Mouse (Mus musculus) CH12.LX (cell line): ENCODE measurements at regions not wholly inside any gene's neighbourhood (a gene's known extent, or its start where the extent isn't known, plus 50 kb on each side); places are given as distances from the start of the nearest gene placed in this dataset.

ENCODE experiments used
- CTCF ChIP-seq, 2 experiments: IDR thresholded peaks in 1 of 2; conservative IDR thresholded peaks in 1 of 2; 2 replicates each; pipeline ENCODE4 v1.5.1; 2011 to 2012; ENCODE audit warnings: low read depth in 2 of 2, low read length in 2 of 2, improper control_type of control experiment in 1 of 2, inconsistent platforms in 1 of 2, mild to moderate bottlenecking in 1 of 2, moderate library complexity in 1 of 2
- IRF4 ChIP-seq: IDR thresholded peaks from 2 replicates; pipeline ENCODE4 v1.6.1; 2014; ENCODE audit warnings: low read depth, mild to moderate bottlenecking, inconsistent platforms, low read length, improper control_type of control experiment
- JUND ChIP-seq: conservative IDR thresholded peaks from 2 replicates; pipeline ENCODE4 v1.6.1; 2011; ENCODE audit warnings: low read depth, low read length, improper control_type of control experiment
- KAT2A ChIP-seq: IDR thresholded peaks from 2 replicates; pipeline ENCODE4 v1.6.1; 2012; ENCODE audit warnings: low read length, improper control_type of control experiment, inconsistent platforms; ENCODE audit not compliant: insufficient replicate concordance
- MAFK ChIP-seq: IDR thresholded peaks from 2 replicates; pipeline ENCODE4 v1.6.1; 2011; ENCODE audit warnings: low read length, improper control_type of control experiment; ENCODE audit not compliant: insufficient replicate concordance
- MAZ ChIP-seq: IDR thresholded peaks from 2 replicates; pipeline ENCODE4 v1.6.1; 2012; ENCODE audit warnings: low read depth, mild to moderate bottlenecking, inconsistent platforms, low read length, improper control_type of control experiment, moderate library complexity
- NELFE ChIP-seq: IDR thresholded peaks from 2 replicates; pipeline ENCODE4 v1.6.1; 2011; ENCODE audit warnings: low read depth, low read length, improper control_type of control experiment
- NRF1 ChIP-seq: IDR thresholded peaks from 2 replicates; pipeline ENCODE4 v1.6.1; 2014; ENCODE audit warnings: low read depth, mild to moderate bottlenecking, inconsistent platforms, low read length, improper control_type of control experiment, moderate library complexity
- POLR2A ChIP-seq: IDR thresholded peaks from 2 replicates; pipeline ENCODE4 v1.6.1; 2011; ENCODE audit warnings: low read depth, mild to moderate bottlenecking, improper control_type of control experiment, low read length
- POLR2AphosphoS2 ChIP-seq: IDR thresholded peaks from 2 replicates; pipeline ENCODE4 v1.6.1; 2011; ENCODE audit warnings: low read depth, low read length, improper control_type of control experiment
- RCOR1 ChIP-seq: conservative IDR thresholded peaks from 2 replicates; pipeline ENCODE4 v1.6.1; 2012; ENCODE audit warnings: low read depth, mild to moderate bottlenecking, inconsistent platforms, low read length, improper control_type of control experiment
- USF1 ChIP-seq: IDR thresholded peaks from 2 replicates; pipeline ENCODE4 v1.6.1; 2014; ENCODE audit warnings: low read depth, mild to moderate bottlenecking, inconsistent platforms, low read length, improper control_type of control experiment
- ZC3H11A ChIP-seq: IDR thresholded peaks from 2 replicates; pipeline ENCODE4 v1.6.1; 2012; ENCODE audit warnings: low read depth, mild to moderate bottlenecking, inconsistent platforms, low read length, improper control_type of control experiment
- ZKSCAN1 ChIP-seq: IDR thresholded peaks from 2 replicates; pipeline ENCODE4 v1.6.1; 2012; ENCODE audit warnings: low read depth, inconsistent platforms, low read length, improper control_type of control experiment, borderline replicate concordance

DNA sequence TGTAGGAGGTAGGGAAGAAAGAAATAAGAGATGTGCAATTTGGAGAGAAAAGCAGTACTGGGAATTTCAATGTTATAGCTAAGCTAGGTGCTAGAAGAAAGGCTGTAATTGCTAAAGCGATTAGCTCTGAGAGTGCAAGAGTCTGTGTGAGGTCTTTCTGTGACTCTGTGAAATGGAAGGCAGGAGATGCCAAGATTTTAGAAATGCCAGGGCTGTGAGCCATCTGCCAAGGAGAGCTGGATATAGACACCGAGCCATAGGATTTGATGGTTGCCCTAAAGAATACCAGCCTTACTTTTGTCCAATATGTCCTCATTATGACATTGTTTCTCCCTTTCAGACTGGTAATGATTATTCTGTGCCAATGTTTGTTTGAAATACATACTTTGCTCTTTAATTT, 669.2 kb upstream of the Tenm2 start:
- no peak for TF ChIP-seq NELFE
- TF ChIP-seq POLR2A, result no peak
- no peak for TF ChIP-seq KAT2A
- TF ChIP-seq CTCF (conservative IDR thresholded peaks at IDR 0.05 in 1 of 2, IDR thresholded peaks at IDR 0.05 in 1 of 2; ENCODE audit: low read depth in 2 of 2, low read length in 2 of 2), result no peak
- no peak for TF ChIP-seq ZC3H11A
- TF ChIP-seq NRF1, result no peak
- no peak for TF ChIP-seq IRF4
- TF ChIP-seq POLR2AphosphoS2, result no peak
- no peak for TF ChIP-seq MAFK
- no peak for TF ChIP-seq MAZ
- TF ChIP-seq RCOR1, result no peak
- TF ChIP-seq JUND, result no peak
- no peak for TF ChIP-seq USF1
- no peak for TF ChIP-seq ZKSCAN1
